Mouse (Mus musculus) hindbrain, embryonic 14.5 days (tissue): ENCODE results near the gene Ppp3ca. TPM values are rescaled to one million over a fixed set of nuclear protein-coding genes. Genes with fewer than 3 reads are reported as not detected.
"Not testable (repeated sequence)": the region's sequence is repeated elsewhere in the genome, so short reads cannot be mapped to it uniquely, and the experiment has no call there.

Experiments used
- ATAC-seq: fragments of 200-750 bp; cut with Nextera tagmentation; 2 replicates; pipeline ENCODE4 v1.8.0; 2017; ENCODE audit warnings: moderate number of reproducible peaks, mild to moderate bottlenecking, moderate TSS enrichment, moderate library complexity; ENCODE audit not compliant: low FRiP score
- DNase-seq: peaks from one replicate; pipeline ENCODE4 v3.0.0-alpha.2; 2015; ENCODE audit warnings: low spot score
- H3K27ac ChIP-seq: fragments of 300-500 bp; sonication (generic); 2 replicates; pipeline ENCODE4 v1.5.1; 2014; ENCODE audit warnings: mild to moderate bottlenecking, moderate library complexity
- H3K27me3 ChIP-seq: fragments of 300-500 bp; sonication (generic); 2 replicates; pipeline ENCODE4 v1.6.1; 2014; ENCODE audit warnings: mild to moderate bottlenecking, low read length, mixed read lengths; ENCODE audit not compliant: control insufficient read depth, insufficient read depth
- H3K36me3 ChIP-seq: fragments of 300-500 bp; sonication (generic); replicated peaks from 2 replicates; pipeline ENCODE4 v1.6.1; 2014; ENCODE audit not compliant: control insufficient read depth, insufficient read depth
- H3K4me1 ChIP-seq: fragments of 300-500 bp; sonication (generic); replicated peaks from 2 replicates; pipeline ENCODE4 v1.6.1; 2014; ENCODE audit warnings: antibody characterized with exemption, low read length, mixed read lengths; ENCODE audit not compliant: control insufficient read depth, insufficient read depth
- H3K4me2 ChIP-seq: fragments of 300-500 bp; sonication (generic); replicated peaks from 2 replicates; pipeline ENCODE4 v1.6.1; 2014; ENCODE audit warnings: mild to moderate bottlenecking, moderate library complexity
- H3K4me3 ChIP-seq: fragments of 300-500 bp; sonication (generic); replicated peaks from 2 replicates; pipeline ENCODE4 v1.5.1; 2014; ENCODE audit warnings: mild to moderate bottlenecking, low read length
- H3K9ac ChIP-seq: fragments of 300-500 bp; sonication (generic); 2 replicates; pipeline ENCODE4 v1.6.1; 2014
- H3K9me3 ChIP-seq: fragments of 300-500 bp; sonication (generic); 2 replicates; pipeline ENCODE4 v1.6.1; 2016; ENCODE audit warnings: low read length; ENCODE audit not compliant: control insufficient read depth
- WGBS: fragments of 180-500 bp; shearing (Covaris S2); extraction: QIAGEN DNeasy Blood & Tissue Kit; methylation state at CpG from one replicate; pipeline ENCODE4 v1.1.7; 2014; 5-methylcytosine and 5-hydroxymethylcytosine counted together
- polyA plus RNA-seq: library from polyadenylated mRNA; unstranded; fragments of >200 nt; fragmentation: Nextera tagmentation; extraction: Ambion mirVana; gene quantifications from 2 replicates; pipeline ENCODE4 v1.2.1, GENCODE M21; 2014

The Ppp3ca gene
- polyA plus RNA-seq, 1 experiment from 2014 or later, result 181 TPM

DNA sequence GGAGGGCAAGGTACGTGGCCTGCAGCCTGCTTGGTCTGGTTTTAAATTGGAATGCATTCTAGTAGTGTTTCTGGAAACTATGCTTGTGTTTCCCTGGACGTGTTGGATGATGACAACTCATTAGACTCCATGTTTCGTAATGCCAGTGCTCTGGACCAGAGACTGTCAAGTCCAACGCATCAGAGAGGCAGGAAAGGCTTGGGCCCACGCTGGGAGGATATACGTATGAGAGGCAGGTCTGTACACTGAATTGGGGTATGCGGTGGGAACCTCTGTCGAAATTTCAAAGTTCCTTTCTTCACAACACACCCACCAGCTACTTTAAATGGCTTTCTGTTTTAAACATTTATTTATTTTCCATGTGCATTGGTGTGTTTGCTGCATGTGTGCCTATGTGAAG, 12.3 kb downstream of the Ppp3ca start:
- no peak for ATAC-seq
- no peaks in the 10 kb centered on the region for H3K27me3 ChIP-seq
- H3K36me3 ChIP-seq, result no peaks in the 10 kb centered on the region
- H3K4me2 ChIP-seq, result no peak overlapping the region
- H3K4me3 ChIP-seq, result no peak overlapping the region
- H3K9ac ChIP-seq, result no peak overlapping the region
- 92% methylated on average over 8 of the region's 8 CpGs for WGBS
- peaks cover 14% of the 10 kb centered on the region for H3K4me1 ChIP-seq
- no peak overlapping the region for H3K27ac ChIP-seq
- no peak for DNase-seq
- H3K9me3 ChIP-seq, result no peaks in the 10 kb centered on the region

DNA sequence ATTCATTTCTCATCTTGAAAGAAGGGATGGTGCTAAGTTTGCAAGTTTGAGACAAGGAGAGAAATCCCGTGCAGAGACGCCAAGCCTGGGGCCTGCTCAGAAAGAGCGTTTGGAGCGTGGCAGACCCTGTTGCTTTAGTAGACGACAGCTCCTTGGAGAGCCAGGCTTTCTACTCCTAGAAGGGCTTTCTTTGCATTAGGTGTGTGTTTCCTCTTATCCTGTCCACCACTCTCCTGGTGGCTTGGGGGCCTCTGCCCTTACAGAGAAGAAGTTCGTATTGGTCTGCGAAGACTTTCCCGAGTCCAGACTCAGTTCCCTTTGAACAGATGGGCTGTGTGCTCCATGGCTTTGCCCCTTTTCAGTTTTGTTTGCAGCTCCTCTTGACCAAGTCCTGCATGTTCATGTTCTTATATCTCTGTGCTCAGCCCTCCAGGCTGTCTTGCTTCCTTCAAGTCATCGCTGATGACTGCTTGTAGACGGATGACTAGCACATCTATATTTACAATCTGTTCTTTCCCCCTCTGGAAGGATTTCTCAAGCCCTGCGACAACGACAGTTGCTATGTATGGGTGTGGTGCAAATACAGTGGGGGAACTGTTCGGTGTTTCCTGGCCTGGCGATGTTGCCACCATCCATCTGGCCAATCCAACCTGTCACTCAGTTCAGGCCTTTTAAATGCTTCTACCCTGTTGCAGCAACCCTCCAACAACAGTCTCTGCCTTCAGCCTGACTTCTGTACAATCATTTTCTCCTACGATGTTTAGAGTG, 14.5 kb downstream of the Ppp3ca start:
- Histone ChIP-seq H3K9ac (no peak overlapping the region), H3K4me3 (no peak overlapping the region), H3K36me3 (no peaks in the 10 kb centered on the region), H3K9me3 (no peaks in the 10 kb centered on the region), H3K4me2 (no peak overlapping the region), H3K4me1 (peaks cover 17% of the 10 kb centered on the region; the same call in 1 of the 2 replicates), H3K27me3 (no peaks in the 10 kb centered on the region), H3K27ac (no peak overlapping the region)
- no peak for ATAC-seq
- no peak for DNase-seq
- WGBS, result 87% methylated on average over 15 of the region's 15 CpGs

DNA sequence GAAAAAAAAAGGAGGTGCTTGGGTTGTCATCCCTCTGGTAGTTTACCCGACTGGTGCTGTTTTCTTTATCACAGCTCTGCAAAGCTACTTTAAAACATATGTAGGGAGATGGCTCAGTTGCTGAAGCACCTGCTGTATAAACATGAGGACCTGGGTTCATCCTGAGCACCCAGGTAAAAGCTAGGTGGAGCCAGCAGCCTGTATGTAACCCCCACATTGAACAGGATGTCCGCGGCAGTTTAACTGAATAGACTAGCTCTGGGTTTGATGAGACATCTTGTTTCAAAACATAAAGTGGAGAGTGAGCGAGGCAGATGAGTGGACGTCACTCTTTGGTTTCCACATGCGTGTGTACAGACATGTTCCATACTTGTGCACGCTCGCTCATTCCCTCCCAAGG, 16.5 kb downstream of the Ppp3ca start:
- no peak overlapping the region for H3K4me2 ChIP-seq
- no peak overlapping the region for H3K27ac ChIP-seq
- 0 out of 2 replicates have a peak, but pooled peaks cover 4% of the 10 kb centered on the region for H3K4me1 ChIP-seq
- ATAC-seq (no peak), DNase-seq (no peak)
- WGBS, result 86% methylated on average over 8 of the region's 8 CpGs
- H3K4me3 ChIP-seq, result no peak overlapping the region
- no peaks in the 10 kb centered on the region for H3K27me3 ChIP-seq
- H3K9me3 ChIP-seq, result no peaks in the 10 kb centered on the region
- no peaks in the 10 kb centered on the region for H3K36me3 ChIP-seq
- H3K9ac ChIP-seq, result no peak overlapping the region

DNA sequence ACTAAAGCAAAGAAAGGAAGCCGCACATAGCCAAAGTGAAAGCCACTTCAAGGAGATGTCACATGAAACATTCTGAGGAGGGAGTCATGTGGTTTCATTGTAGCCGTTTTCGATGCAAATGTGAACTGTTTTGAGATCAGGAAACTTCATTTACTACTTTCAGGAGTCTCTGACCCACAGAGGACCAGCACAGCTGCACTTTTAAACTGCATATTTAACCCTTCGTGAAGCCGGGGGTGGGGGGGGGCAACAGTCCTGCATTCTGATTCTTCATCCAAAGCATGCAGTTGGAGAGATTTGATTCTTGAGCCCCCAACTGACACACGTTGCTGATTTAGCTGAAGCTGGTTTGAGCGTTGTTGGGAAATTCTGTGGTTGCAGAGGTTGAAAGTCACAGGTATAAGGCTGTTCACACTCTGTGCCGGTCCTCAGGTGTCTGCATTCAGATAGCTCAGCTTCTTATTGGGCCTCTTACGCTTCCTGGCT, 18.2 kb downstream of the Ppp3ca start:
- DNase-seq (no peak), ATAC-seq (no peak)
- H3K27ac ChIP-seq, result no peak overlapping the region
- no peak overlapping the region for H3K4me2 ChIP-seq
- H3K9ac ChIP-seq, result no peak overlapping the region
- no peaks in the 10 kb centered on the region for H3K9me3 ChIP-seq
- H3K4me3 ChIP-seq, result no peak overlapping the region
- no peaks in the 10 kb centered on the region for H3K36me3 ChIP-seq
- 0 out of 2 replicates have a peak, but pooled peaks cover 4% of the 10 kb centered on the region for H3K4me1 ChIP-seq
- 74% methylated on average over 9 of the region's 9 CpGs for WGBS
- H3K27me3 ChIP-seq, result no peaks in the 10 kb centered on the region

DNA sequence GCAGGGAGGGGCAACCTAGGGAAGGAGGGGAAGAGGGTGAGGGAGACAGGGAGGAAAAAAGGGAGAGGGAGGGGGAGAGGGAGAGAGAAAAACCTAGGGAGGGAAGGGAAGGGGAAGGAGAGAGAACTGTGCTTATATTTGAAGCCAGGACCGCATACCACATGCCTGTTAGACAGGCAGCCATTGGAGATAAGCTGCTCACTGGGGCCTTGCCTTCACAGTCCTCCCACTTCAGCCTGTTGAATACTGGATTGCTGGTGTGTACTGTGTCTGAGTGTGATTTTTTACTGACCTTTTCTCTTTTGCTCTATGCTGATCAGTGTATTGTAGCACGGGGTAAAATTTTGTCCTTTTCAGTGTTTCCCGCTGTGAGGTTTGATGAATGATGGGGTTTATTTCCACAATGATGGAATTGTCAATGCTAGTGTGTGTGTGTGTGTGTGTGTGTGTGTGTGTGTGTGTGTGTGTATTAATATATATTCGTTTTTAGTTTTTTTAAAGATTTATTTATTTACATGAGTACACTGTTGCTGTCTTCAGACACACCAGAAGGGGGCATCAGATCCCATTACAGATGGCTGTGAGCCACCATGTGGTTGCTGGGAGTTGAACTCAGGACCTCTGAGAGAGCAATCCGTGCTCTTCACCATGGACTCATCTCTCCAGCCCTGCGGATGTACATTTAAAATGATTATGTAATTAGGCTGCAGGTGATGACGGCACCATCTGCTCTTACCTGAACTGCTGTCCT, 20.0 kb downstream of the Ppp3ca start:
- H3K4me3 ChIP-seq, result no peak overlapping the region
- ATAC-seq (no peak), DNase-seq (no peak)
- no peak overlapping the region for H3K9ac ChIP-seq
- no peaks in the 10 kb centered on the region for H3K9me3 ChIP-seq
- no peaks in the 10 kb centered on the region for H3K36me3 ChIP-seq
- no peaks in the 10 kb centered on the region for H3K27me3 ChIP-seq
- no peak overlapping the region for H3K27ac ChIP-seq
- H3K4me1 ChIP-seq, result 0 out of 2 replicates have a peak, but pooled peaks cover 4% of the 10 kb centered on the region
- no peak overlapping the region for H3K4me2 ChIP-seq
- 94% methylated on average over 7 of the region's 7 CpGs for WGBS

DNA sequence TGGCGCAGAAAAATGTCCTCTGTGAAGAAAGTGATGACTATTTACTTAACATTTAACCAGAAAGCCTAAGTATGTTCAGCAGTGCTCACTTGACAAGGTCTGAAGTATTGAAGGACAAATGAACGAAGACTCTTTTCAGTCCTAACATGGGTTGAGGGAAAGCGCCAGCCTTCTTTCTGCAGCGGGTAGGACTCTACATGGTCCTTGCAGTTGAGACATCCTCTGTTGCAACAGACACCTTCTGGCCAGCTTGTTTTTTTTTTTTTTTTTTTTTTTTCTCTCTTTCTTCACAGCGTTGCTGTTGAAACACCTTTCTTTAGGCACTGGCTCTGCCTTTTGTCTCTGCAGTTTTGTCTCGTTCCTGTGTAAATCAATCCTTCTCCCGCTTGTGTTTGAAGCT, 22.1 kb downstream of the Ppp3ca start:
- H3K4me1 ChIP-seq, result 0 out of 2 replicates have a peak, but pooled peaks cover 4% of the 10 kb centered on the region

DNA sequence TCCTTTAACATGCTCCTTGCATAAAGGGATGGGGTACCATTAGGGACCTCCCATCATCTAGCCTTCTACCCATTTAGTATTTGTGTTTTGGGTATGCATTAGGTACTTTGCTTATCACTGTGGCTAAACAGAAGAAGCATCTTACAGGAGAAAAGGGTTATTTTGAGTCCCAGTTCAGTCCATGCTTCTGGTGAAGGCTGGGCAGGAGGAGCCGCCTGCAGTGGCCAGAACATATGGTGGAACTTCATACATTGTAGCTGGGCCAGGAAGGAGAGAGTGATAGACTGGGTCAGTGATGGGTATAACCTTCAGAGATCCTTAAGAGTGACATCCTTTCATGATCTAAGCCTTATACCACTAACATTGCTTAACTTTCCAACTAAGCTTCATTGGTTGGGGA, 23.6 kb downstream of the Ppp3ca start:
- Histone ChIP-seq H3K9me3 (no peaks in the 10 kb centered on the region), H3K36me3 (no peaks in the 10 kb centered on the region)
- 89% methylated on average over 1 of the region's 1 CpGs for WGBS

More for the DNA sequence above, 22.1 kb downstream of the Ppp3ca start:
- Histone ChIP-seq H3K4me2 (no peak overlapping the region), H3K9me3 (no peaks in the 10 kb centered on the region), H3K36me3 (no peaks in the 10 kb centered on the region), H3K9ac (no peak overlapping the region), H3K27me3 (no peaks in the 10 kb centered on the region), H3K27ac (no peak overlapping the region), H3K4me3 (no peak overlapping the region)
- 84% methylated on average over 7 of the region's 7 CpGs for WGBS
- DNase-seq (no peak), ATAC-seq (no peak)

DNA sequence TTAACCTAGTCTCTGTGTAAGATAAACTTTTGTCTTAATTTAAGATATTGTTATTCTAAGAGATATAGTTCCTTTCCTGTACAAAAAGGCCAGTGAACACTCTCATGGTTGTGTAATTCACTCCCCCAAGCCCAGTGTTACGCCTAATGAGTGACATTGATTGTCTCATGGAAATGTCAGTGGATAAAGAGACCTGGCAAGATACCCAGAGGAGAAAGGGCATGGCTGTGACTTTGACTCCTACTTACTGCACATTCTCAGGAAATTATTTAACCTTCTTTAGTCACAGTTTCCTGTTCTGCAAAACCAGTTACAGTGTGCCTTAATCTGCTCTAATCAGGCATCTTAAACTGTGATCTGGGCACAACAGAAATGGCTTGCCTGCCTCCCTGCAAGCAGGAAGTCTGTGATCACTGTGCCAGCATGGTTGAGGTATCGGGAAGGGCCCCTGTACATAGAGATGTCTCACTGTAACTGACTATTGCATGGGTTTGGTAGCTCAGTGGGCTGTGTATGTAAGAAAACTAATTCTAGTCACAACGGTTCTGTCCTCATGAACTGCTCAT, 27.8 kb downstream of the Ppp3ca start:
- Histone ChIP-seq H3K4me1 (0 out of 2 replicates have a peak, but pooled peaks cover 3% of the 10 kb centered on the region), H3K9ac (no peak overlapping the region), H3K4me2 (no peak overlapping the region), H3K27ac (no peak overlapping the region), H3K27me3 (no peaks in the 10 kb centered on the region), H3K4me3 (no peak overlapping the region), H3K36me3 (no peaks in the 10 kb centered on the region), H3K9me3 (no peaks in the 10 kb centered on the region)
- no peak for ATAC-seq
- DNase-seq, result no peak
- 81% methylated on average over 3 of the region's 3 CpGs for WGBS

More for the DNA sequence above, 23.6 kb downstream of the Ppp3ca start:
- Histone ChIP-seq H3K4me3 (no peak overlapping the region), H3K27ac (no peak overlapping the region), H3K9ac (no peak overlapping the region), H3K27me3 (no peaks in the 10 kb centered on the region), H3K4me2 (no peak overlapping the region), H3K4me1 (no peaks in the 10 kb centered on the region)
- DNase-seq (no peak), ATAC-seq (no peak)

DNA sequence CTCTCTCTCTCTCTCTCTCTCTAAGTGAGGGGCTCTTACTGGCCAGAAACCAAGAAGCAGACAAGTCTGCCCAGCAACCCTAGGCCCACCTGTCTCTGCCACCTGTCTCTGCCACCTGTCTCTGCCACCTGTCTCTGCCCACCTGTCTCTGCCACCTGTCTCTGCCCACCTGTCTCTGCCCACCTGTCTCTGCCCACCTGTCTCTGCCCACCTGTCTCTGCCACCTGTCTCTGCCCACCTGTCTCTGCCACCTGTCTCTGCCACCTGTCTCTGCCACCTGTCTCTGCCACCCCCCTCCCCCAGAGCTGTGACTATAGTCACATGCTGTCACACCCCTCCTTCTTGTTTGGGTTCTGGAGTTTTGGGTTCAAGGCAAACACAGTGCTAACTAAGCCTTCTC, 29.8 kb downstream of the Ppp3ca start:
- ATAC-seq, H3K4me2 ChIP-seq, H3K36me3 ChIP-seq: not testable (repeated sequence)

More for the DNA sequence above, 29.8 kb downstream of the Ppp3ca start:
- H3K27me3 ChIP-seq, H3K4me1 ChIP-seq, H3K27ac ChIP-seq, DNase-seq, H3K4me3 ChIP-seq, H3K9me3 ChIP-seq, H3K9ac ChIP-seq: not testable (repeated sequence)
